In the genomic region with DNA sequence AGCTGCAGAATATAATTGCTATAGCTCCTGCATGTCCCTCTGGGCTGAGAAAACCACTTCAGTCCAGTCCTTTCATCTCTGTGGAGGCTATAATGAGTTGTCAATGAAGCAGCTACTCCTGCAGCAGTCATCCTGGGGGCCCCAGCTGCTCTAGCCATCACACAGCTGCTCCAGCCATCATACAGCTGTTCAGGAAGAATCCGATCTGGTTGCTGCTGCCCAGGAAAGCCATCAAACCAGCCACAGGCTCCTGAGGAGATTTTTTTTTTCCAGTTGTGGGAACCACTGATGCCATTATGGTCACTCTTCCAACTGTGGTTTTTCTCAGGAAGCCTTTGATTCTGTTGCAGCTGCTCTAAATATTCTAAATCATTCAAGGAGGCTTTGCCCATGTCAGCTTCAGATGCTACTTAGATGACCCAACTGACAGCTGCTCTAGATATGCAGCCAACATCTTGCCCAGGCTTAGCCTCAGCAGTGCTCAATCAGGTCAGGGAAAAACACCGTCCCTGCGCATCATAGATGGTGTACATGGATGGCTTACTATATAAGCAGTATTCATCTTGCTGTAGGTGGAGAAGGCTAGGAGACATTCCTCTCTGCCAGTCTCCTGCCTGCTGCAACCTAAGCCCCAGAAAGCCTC, we compare ENCODE assay signal across 19 mouse cellular contexts.
A peak's percentile ranks its signal among the peaks of the same experiment; 100 is the strongest.
DNase-seq lines count a peak whose midpoint lies in the region; ATAC-seq and TF ChIP-seq lines count a peak whose summit lies in the region.
"Had no signal": no experiment of that assay in that cellular context is flagged by ENCODE, and none has a peak within 500 bp of the region (broad histone marks: within the 10 kb centered on the region; RNA-seq: fewer than 3 reads in every experiment).

No protein-coding gene starts in this region.

- H3K9ac ChIP-seq in lung, embryonic 16.5 days (ENCODE audit: low read length), result no peak overlapping the region
- no peak overlapping the region for H3K9ac ChIP-seq in limb, embryonic 13.5 days
- H3K9ac ChIP-seq: forebrain, embryonic 12.5 days; liver, postnatal 0 days had no signal

- TF ChIP-seq POLR2A in lung, adult 2 months (IDR thresholded peaks at IDR 0.05; ENCODE audit: borderline replicate concordance, extremely low read depth, low read depth, low read length), result no peak

- TF ChIP-seq CTCF in lung, adult 2 months (IDR thresholded peaks at IDR 0.05; ENCODE audit: insufficient read depth, low read length), result no peak

- H3K36me3 ChIP-seq in lung, embryonic 16.5 days (ENCODE audit: control insufficient read depth, insufficient read depth, low read length), result no peaks in the 10 kb centered on the region
- no peaks in the 10 kb centered on the region for H3K36me3 ChIP-seq in embryonic facial prominence, embryonic 10.5 days (replicated peaks)
- no peaks in the 10 kb centered on the region for H3K36me3 ChIP-seq in limb, embryonic 13.5 days
- H3K36me3 ChIP-seq: forebrain, embryonic 12.5 days; G1E had no signal

- no peak overlapping the region for H3K4me3 ChIP-seq in lung, embryonic 16.5 days (ENCODE audit: low read length)
- H3K4me3 ChIP-seq in lung, adult 2 months (replicated peaks; ENCODE audit: extremely low read depth, low read depth, low read length), result no peak overlapping the region
- H3K4me3 ChIP-seq in embryonic facial prominence, embryonic 10.5 days, result no peak overlapping the region
- H3K4me3 ChIP-seq in limb, embryonic 13.5 days, result no peak overlapping the region
- H3K4me3 ChIP-seq: forebrain, embryonic 12.5 days had no signal

- 0 out of 2 replicates have a peak, but pooled peaks have one; percentile 38 for ATAC-seq in lung, embryonic 16.5 days (ENCODE audit: low read depth)
- ATAC-seq in limb, embryonic 13.5 days (ENCODE audit: low FRiP score, low read depth), result peak; percentile 84
- ATAC-seq in erythroid progenitor cell, adult 5-6 weeks (replicated peaks; ENCODE audit: low FRiP score, poor library complexity, severe bottlenecking), result no peak
- ATAC-seq: liver, postnatal 0 days; midbrain, embryonic 16.5 days had no signal

- no peaks in the 10 kb centered on the region for H3K9me3 ChIP-seq in lung, embryonic 16.5 days (ENCODE audit: control insufficient read depth, low read length)
- no peaks in the 10 kb centered on the region for H3K9me3 ChIP-seq in embryonic facial prominence, embryonic 10.5 days
- no peaks in the 10 kb centered on the region for H3K9me3 ChIP-seq in limb, embryonic 13.5 days
- H3K9me3 ChIP-seq: forebrain, embryonic 12.5 days; G1E had no signal

- WGBS in lung, embryonic 16.5 days, result 58% methylated on average over 3 of the region's 3 CpGs
- WGBS in lung, adult 2 months, result 67% methylated on average over 3 of the region's 3 CpGs
- WGBS in embryonic facial prominence, embryonic 10.5 days, result 77% methylated on average over 3 of the region's 3 CpGs
- WGBS in limb, embryonic 13.5 days, result 64% methylated on average over 3 of the region's 3 CpGs

- no peaks in the 10 kb centered on the region for H3K4me1 ChIP-seq in lung, embryonic 16.5 days (replicated peaks; ENCODE audit: control insufficient read depth, insufficient read depth, low read length)
- no peaks in the 10 kb centered on the region for H3K4me1 ChIP-seq in lung, adult 2 months (ENCODE audit: control insufficient read depth, insufficient read depth, low read length)
- peaks cover 8% of the 10 kb centered on the region for H3K4me1 ChIP-seq in embryonic facial prominence, embryonic 10.5 days
- no peaks in the 10 kb centered on the region for H3K4me1 ChIP-seq in limb, embryonic 13.5 days

- no peak for DNase-seq in lung, adult 2 months
- peak; percentile 54 for DNase-seq in embryonic facial prominence, embryonic 10.5 days (ENCODE audit: low spot score)
- DNase-seq in urinary bladder, postnatal 14 days (ENCODE audit: low spot score), result no peak
- DNase-seq in cerebellum, adult 11 months, result no peak
- DNase-seq: adrenal gland, adult 2 months; cerebellum, adult 8-10 months; kidney, adult 8-10 months; kidney, postnatal 36 days; left cerebral cortex, postnatal 4 days; liver, postnatal 0 days; right cerebral cortex, postnatal 14 days; thymus, postnatal 4 days had no signal

- H3K27me3 ChIP-seq in lung, embryonic 16.5 days (ENCODE audit: control insufficient read depth, insufficient read depth, low read depth, low read length), result no peaks in the 10 kb centered on the region
- no peaks in the 10 kb centered on the region for H3K27me3 ChIP-seq in embryonic facial prominence, embryonic 10.5 days (replicated peaks; ENCODE audit: low read depth, poor library complexity, severe bottlenecking)
- H3K27me3 ChIP-seq in limb, embryonic 13.5 days, result no peaks in the 10 kb centered on the region
- H3K27me3 ChIP-seq: forebrain, embryonic 12.5 days had no signal

- H3K4me2 ChIP-seq in lung, embryonic 16.5 days (ENCODE audit: low read depth, low read length), result no peak overlapping the region
- no peak overlapping the region for H3K4me2 ChIP-seq in limb, embryonic 13.5 days (replicated peaks)
- H3K4me2 ChIP-seq: forebrain, embryonic 12.5 days; heart, embryonic 11.5 days had no signal

- no peak overlapping the region for H3K27ac ChIP-seq in lung, embryonic 16.5 days (ENCODE audit: low read length)
- H3K27ac ChIP-seq in embryonic facial prominence, embryonic 10.5 days (replicated peaks), result no peak overlapping the region
- H3K27ac ChIP-seq in limb, embryonic 13.5 days, result no peak overlapping the region
- H3K27ac ChIP-seq: forebrain, embryonic 12.5 days had no signal
